Mouse (Mus musculus): Measurements from ENCODE around the gene Fat4. TPM values are rescaled to one million over a fixed set of nuclear protein-coding genes. Genes with fewer than 3 reads are reported as not detected.

Fat4 gene
- polyA plus RNA-seq, 1 experiment from 2014 or later = 2.0 TPM

DNA sequence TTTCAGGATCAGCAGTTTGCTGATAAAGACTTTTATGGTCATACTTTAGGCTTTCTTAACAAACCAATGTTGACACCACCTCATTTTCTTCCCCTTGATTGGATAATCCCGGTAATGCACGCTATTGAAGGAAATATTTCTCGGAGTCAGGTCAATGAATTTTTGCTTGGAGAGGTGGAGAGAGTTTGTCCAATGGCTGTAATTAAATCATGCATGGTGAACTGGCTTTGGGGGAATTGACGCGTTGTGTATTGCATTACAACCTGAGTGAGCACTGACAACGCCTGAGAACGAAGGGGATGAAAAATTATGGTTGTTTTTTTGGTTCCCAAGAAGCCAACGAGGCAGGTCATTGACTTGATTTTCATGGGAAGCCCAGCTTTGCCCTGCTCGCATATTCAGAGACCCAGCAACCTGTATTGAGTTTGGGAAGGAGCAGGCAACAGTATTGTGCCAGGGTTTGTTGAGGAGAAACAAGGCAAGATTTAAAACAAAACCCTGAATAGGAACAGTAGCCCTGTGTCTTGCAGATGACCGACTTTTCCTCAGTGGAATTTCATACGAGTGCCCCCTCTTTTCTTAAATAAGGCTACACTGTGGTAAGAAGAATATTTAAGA is 26.9 kb downstream of the Fat4 start:
- no peak for ATAC-seq (replicated peaks; ENCODE audit: extremely low read depth, insufficient read depth, low FRiP score)
- Histone ChIP-seq H3K4me3 (ENCODE audit: low read length) (no peak overlapping the region), H3K36me3 (ENCODE audit: control insufficient read depth, insufficient read depth) (no peaks in the 10 kb centered on the region), H3K27me3 (ENCODE audit: control insufficient read depth, insufficient read depth, low read length) (no peaks in the 10 kb centered on the region), H3K27ac (ENCODE audit: low read length) (no peak overlapping the region), H3K9me3 (replicated peaks; ENCODE audit: control insufficient read depth, low read length) (no peaks in the 10 kb centered on the region), H3K4me2 (ENCODE audit: low read depth, low read length) (no peak overlapping the region), H3K4me1 (ENCODE audit: control insufficient read depth, insufficient read depth, low read length) (no peaks in the 10 kb centered on the region), H3K9ac (ENCODE audit: low read length) (no peak overlapping the region)
- WGBS = 67% methylated on average over 11 of the region's 11 CpGs

DNA sequence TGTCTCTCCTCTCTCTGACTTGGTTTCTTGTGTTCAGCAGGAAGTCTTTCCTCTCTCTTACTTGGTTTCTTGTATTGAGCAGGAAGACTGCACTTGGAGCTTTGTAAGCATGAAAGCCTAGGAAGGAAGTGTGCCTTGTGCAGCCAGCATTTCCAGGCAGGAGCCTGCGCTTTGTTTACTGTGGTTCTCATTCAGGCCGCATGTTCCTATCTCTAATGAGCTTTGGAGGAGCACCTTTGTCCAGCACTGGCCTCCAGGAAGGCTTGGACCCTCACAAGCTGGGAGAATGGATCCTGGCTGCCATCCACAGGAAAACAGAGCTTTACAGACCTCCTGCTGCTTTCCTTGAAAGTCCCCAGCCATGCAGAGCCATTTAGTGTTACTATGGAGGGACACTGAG is 32.2 kb downstream of the Fat4 start:
- H3K4me1 ChIP-seq (ENCODE audit: control insufficient read depth, insufficient read depth, low read length) = no peaks in the 10 kb centered on the region
- H3K27ac ChIP-seq (ENCODE audit: low read length) = 0 out of 2 replicates have a peak overlapping the region, but pooled peaks have one; percentile 12
- H3K4me3 ChIP-seq (ENCODE audit: low read length) = no peak overlapping the region
- H3K9ac ChIP-seq (ENCODE audit: low read length) = no peak overlapping the region
- no peak; the same call in 1 of the 2 replicates for ATAC-seq (replicated peaks; ENCODE audit: extremely low read depth, insufficient read depth, low FRiP score)
- WGBS = 58% methylated on average over 2 of the region's 2 CpGs
- H3K36me3 ChIP-seq (ENCODE audit: control insufficient read depth, insufficient read depth) = no peaks in the 10 kb centered on the region
- H3K27me3 ChIP-seq (ENCODE audit: control insufficient read depth, insufficient read depth, low read length) = no peaks in the 10 kb centered on the region
- H3K9me3 ChIP-seq (replicated peaks; ENCODE audit: control insufficient read depth, low read length) = no peaks in the 10 kb centered on the region
- no peak overlapping the region for H3K4me2 ChIP-seq (ENCODE audit: low read depth, low read length)

DNA sequence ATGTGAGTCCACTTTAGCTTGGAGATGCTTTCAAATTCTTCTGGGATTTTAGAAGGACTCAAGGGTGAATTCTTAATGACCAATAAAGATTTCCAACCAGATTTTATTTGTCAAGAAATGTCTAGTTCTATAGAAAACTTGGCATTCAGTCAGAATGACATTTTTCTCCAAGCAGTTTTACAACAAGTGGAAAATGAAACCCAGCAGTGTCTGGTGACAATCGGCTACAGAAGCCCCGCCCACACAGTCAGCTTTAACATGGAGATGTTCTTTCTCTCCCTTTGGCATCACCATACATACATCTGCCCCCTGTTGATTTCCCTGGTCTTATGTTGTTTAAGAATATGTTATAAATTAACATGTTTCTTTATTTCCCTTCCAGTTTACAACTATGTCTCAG is 34.3 kb downstream of the Fat4 start:
- H3K9ac ChIP-seq (ENCODE audit: low read length) = no peak overlapping the region
- H3K36me3 ChIP-seq (ENCODE audit: control insufficient read depth, insufficient read depth) = no peaks in the 10 kb centered on the region
- no peaks in the 10 kb centered on the region for H3K9me3 ChIP-seq (replicated peaks; ENCODE audit: control insufficient read depth, low read length)
- no peak overlapping the region for H3K27ac ChIP-seq (ENCODE audit: low read length)
- H3K4me2 ChIP-seq (ENCODE audit: low read depth, low read length) = no peak overlapping the region
- no peak overlapping the region for H3K4me3 ChIP-seq (ENCODE audit: low read length)
- no peaks in the 10 kb centered on the region for H3K27me3 ChIP-seq (ENCODE audit: control insufficient read depth, insufficient read depth, low read length)
- no peak for ATAC-seq (replicated peaks; ENCODE audit: extremely low read depth, insufficient read depth, low FRiP score)
- 68% methylated on average over 2 of the region's 2 CpGs for WGBS
- H3K4me1 ChIP-seq (ENCODE audit: control insufficient read depth, insufficient read depth, low read length) = no peaks in the 10 kb centered on the region

DNA sequence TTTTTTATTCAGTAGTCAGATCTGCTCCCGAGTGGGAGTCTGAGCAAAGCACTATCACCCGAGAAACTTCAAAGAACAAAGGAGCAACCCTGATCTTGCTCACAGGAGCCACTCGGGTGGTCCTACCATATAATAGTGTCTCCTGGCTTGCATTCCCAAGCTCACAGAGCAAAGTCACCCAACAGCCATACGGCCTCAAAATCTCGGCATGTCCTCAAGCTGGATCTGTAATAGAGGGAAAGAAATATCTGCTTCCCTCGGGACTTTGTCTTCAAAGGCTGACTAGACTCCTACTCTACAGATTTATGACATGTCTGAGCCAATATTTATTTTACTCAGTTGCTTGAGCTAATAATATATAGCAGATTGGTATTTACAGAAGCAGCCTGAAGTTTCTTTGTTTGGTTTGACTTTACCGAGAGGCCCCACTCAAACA is 36.5 kb downstream of the Fat4 start:
- peaks cover 3% of the 10 kb centered on the region; the same call in 1 of the 2 replicates for H3K4me1 ChIP-seq (ENCODE audit: control insufficient read depth, insufficient read depth, low read length)
- H3K4me2 ChIP-seq (ENCODE audit: low read depth, low read length) = no peak overlapping the region
- WGBS = 57% methylated on average over 7 of the region's 7 CpGs
- no peak overlapping the region for H3K4me3 ChIP-seq (ENCODE audit: low read length)
- no peak overlapping the region for H3K27ac ChIP-seq (ENCODE audit: low read length)
- no peaks in the 10 kb centered on the region for H3K9me3 ChIP-seq (replicated peaks; ENCODE audit: control insufficient read depth, low read length)
- no peak for ATAC-seq (replicated peaks; ENCODE audit: extremely low read depth, insufficient read depth, low FRiP score)
- H3K9ac ChIP-seq (ENCODE audit: low read length) = no peak overlapping the region
- H3K36me3 ChIP-seq (ENCODE audit: control insufficient read depth, insufficient read depth) = no peaks in the 10 kb centered on the region
- H3K27me3 ChIP-seq (ENCODE audit: control insufficient read depth, insufficient read depth, low read length) = no peaks in the 10 kb centered on the region

DNA sequence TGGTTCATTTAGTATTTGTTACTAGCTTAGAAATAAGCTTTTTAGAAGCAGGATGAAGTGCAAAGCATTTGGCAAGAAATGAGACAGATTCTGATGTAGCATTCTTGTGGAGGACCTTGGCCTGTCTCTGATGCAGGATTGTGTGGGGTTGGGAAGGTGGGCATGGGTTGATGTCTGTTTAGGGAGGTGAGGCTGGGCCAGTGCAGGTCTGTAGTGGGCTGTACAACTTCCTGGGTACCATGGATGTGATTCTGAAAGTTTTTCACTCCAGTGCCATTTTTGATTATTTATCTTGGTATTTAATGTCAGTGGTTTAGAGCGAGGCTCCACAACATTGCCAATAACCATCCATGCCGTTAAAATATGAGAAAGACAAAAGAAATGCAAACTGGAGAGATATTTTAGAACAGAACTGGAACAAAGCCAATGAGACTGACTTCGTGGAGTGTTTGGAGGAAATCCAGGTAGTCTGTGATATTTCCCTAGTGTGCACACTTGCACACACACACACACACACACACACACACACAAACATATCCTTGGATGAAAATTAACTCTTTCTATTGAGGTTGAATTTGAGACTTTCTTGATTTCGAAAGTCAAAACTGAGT is 41.4 kb downstream of the Fat4 start:
- no peak for ATAC-seq (replicated peaks; ENCODE audit: extremely low read depth, insufficient read depth, low FRiP score)
- Histone ChIP-seq H3K9me3 (replicated peaks; ENCODE audit: control insufficient read depth, low read length) (no peaks in the 10 kb centered on the region), H3K4me3 (ENCODE audit: low read length) (no peak overlapping the region), H3K4me1 (ENCODE audit: control insufficient read depth, insufficient read depth, low read length) (peaks cover 14% of the 10 kb centered on the region), H3K9ac (ENCODE audit: low read length) (no peak overlapping the region), H3K36me3 (ENCODE audit: control insufficient read depth, insufficient read depth) (no peaks in the 10 kb centered on the region), H3K27me3 (ENCODE audit: control insufficient read depth, insufficient read depth, low read length) (no peaks in the 10 kb centered on the region), H3K4me2 (ENCODE audit: low read depth, low read length) (peak overlapping the region; percentile 2; the same call in 1 of the 2 replicates), H3K27ac (ENCODE audit: low read length) (peak overlapping the region; percentile 49)
- 22% methylated on average over 4 of the region's 4 CpGs for WGBS

- no peaks in the 10 kb centered on the region for H3K27me3 ChIP-seq (ENCODE audit: control insufficient read depth, insufficient read depth, low read length)
- no peaks in the 10 kb centered on the region for H3K9me3 ChIP-seq (replicated peaks; ENCODE audit: control insufficient read depth, low read length)
- H3K36me3 ChIP-seq (ENCODE audit: control insufficient read depth, insufficient read depth) = no peaks in the 10 kb centered on the region
- H3K4me3 ChIP-seq (ENCODE audit: low read length) = no peak overlapping the region
- ATAC-seq (replicated peaks; ENCODE audit: extremely low read depth, insufficient read depth, low FRiP score) = no peak
- H3K9ac ChIP-seq (ENCODE audit: low read length) = no peak overlapping the region
- peak overlapping the region; percentile 2 for H3K4me2 ChIP-seq (ENCODE audit: low read depth, low read length)
- H3K4me1 ChIP-seq (ENCODE audit: control insufficient read depth, insufficient read depth, low read length) = peaks cover 14% of the 10 kb centered on the region
- H3K27ac ChIP-seq (ENCODE audit: low read length) = peak overlapping the region; percentile 27
- 33% methylated on average over 3 of the region's 3 CpGs for WGBS
These were observed 42.0 kb downstream of the Fat4 start for GRCm38 (mm10) chr3:38928751-38929150.

DNA sequence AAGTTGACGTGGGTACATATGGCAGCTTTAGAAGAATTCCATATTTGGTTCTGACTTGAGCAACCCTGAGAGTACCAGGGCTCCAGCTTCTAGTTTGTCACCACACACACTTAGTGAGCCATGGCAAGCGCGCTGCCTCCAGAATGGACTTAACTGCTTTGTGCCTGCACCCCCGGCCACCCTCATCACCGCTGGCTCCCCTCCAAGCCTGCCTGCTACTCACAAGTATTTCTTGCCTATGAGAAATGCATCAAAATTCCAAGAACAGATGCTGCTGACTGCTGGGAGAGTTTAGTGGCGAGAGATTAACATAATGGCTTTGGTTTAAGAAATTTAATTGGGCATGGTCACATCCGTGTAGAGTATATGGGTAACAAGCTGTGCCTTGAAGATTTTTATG is 48.0 kb downstream of the Fat4 start:
- H3K9ac ChIP-seq (ENCODE audit: low read length) = no peak overlapping the region
- H3K4me3 ChIP-seq (ENCODE audit: low read length) = no peak overlapping the region
- no peak for ATAC-seq (replicated peaks; ENCODE audit: extremely low read depth, insufficient read depth, low FRiP score)
- no peaks in the 10 kb centered on the region for H3K27me3 ChIP-seq (ENCODE audit: control insufficient read depth, insufficient read depth, low read length)
- no peak overlapping the region for H3K27ac ChIP-seq (ENCODE audit: low read length)
- peaks cover 17% of the 10 kb centered on the region for H3K4me1 ChIP-seq (ENCODE audit: control insufficient read depth, insufficient read depth, low read length)
- WGBS = 59% methylated on average over 7 of the region's 7 CpGs
- H3K9me3 ChIP-seq (replicated peaks; ENCODE audit: control insufficient read depth, low read length) = no peaks in the 10 kb centered on the region
- H3K4me2 ChIP-seq (ENCODE audit: low read depth, low read length) = no peak overlapping the region
- no peaks in the 10 kb centered on the region for H3K36me3 ChIP-seq (ENCODE audit: control insufficient read depth, insufficient read depth)

- Histone ChIP-seq H3K36me3 (ENCODE audit: control insufficient read depth, insufficient read depth) (no peaks in the 10 kb centered on the region), H3K27me3 (ENCODE audit: control insufficient read depth, insufficient read depth, low read length) (no peaks in the 10 kb centered on the region), H3K9me3 (replicated peaks; ENCODE audit: control insufficient read depth, low read length) (no peaks in the 10 kb centered on the region), H3K9ac (ENCODE audit: low read length) (no peak overlapping the region), H3K4me1 (ENCODE audit: control insufficient read depth, insufficient read depth, low read length) (peaks cover 24% of the 10 kb centered on the region), H3K4me3 (ENCODE audit: low read length) (no peak overlapping the region), H3K27ac (ENCODE audit: low read length) (peak overlapping the region; percentile 65; the same call in 1 of the 2 replicates), H3K4me2 (ENCODE audit: low read depth, low read length) (peak overlapping the region; percentile 23; the same call in 1 of the 2 replicates)
- WGBS = 68% methylated on average over 7 of the region's 7 CpGs
- ATAC-seq (replicated peaks; ENCODE audit: extremely low read depth, insufficient read depth, low FRiP score) = no peak
These were observed 49.7 kb downstream of the Fat4 start for GRCm38 (mm10) chr3:38936485-38936884.

DNA sequence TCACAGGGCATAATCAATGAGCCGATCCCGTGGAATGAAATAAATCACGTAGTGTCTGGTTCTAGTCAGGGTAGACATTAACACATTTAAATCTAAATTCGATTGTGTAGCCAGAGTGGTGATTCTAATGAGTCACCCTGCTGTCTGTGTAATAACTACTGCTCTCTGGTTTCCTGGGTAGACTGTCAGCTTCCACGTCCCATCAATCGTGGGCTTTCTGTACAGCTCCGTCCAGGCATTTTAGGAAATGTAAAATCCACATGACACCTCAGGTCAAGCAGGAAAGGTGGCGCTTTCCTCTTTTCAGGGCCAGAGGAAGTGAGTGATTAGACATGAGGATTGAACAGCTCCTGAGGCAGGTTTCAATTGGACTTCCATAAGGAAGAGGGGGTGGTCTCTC is 50.4 kb downstream of the Fat4 start:
- 71% methylated on average over 8 of the region's 8 CpGs for WGBS
- peaks cover 24% of the 10 kb centered on the region for H3K4me1 ChIP-seq (ENCODE audit: control insufficient read depth, insufficient read depth, low read length)
- peak; percentile 32; the same call in 1 of the 2 replicates for ATAC-seq (replicated peaks; ENCODE audit: extremely low read depth, insufficient read depth, low FRiP score)

More for the DNA sequence above, 50.4 kb downstream of the Fat4 start:
- H3K4me3 ChIP-seq (ENCODE audit: low read length) = no peak overlapping the region
- no peaks in the 10 kb centered on the region for H3K9me3 ChIP-seq (replicated peaks; ENCODE audit: control insufficient read depth, low read length)
- H3K27ac ChIP-seq (ENCODE audit: low read length) = peak overlapping the region; percentile 65
- H3K4me2 ChIP-seq (ENCODE audit: low read depth, low read length) = peak overlapping the region; percentile 23
- no peaks in the 10 kb centered on the region for H3K27me3 ChIP-seq (ENCODE audit: control insufficient read depth, insufficient read depth, low read length)
- H3K9ac ChIP-seq (ENCODE audit: low read length) = no peak overlapping the region
- no peaks in the 10 kb centered on the region for H3K36me3 ChIP-seq (ENCODE audit: control insufficient read depth, insufficient read depth)
